Mouse (Mus musculus) mouse trophoblast stem cell (cell line): ENCODE measurements around the gene Slc39a7.
"Not testable (repeated sequence)": the region's sequence is repeated elsewhere in the genome, so short reads cannot be mapped to it uniquely, and the experiment has no call there.

ENCODE experiments used
- in situ Hi-C, 2 experiments: fragments of 300-500 bp; cut with MseI, MboI; formaldehyde crosslinking; loops; 2 replicates in 1 of 2; 3 replicates in 1 of 2; pipeline ENCODE4 v1.15.1; 2025

The Slc39a7 gene

GRCm38 (mm10) chr17:34000150-34000537 is 31.3 kb downstream of the Slc39a7 start, which contains the start of gene H2-K1:
Gene H2-K1 (minus strand): TSS chr17:34000347.
- in situ Hi-C loops, result no loop called here

GRCm38 (mm10) chr17:33999341-34000149 is 31.9 kb downstream of the Slc39a7 start:
- in situ Hi-C loops, result loop anchor here (5.0 kb wide), 1 partner anchor 1268 kb away; no protein-coding TSS in a partner anchor

GRCm38 (mm10) chr17:33998697-33999096 is 32.8 kb downstream of the Slc39a7 start:
- in situ Hi-C loops, result loop anchor here (5.0 kb wide), 1 partner anchor 1269 kb away; no protein-coding TSS in a partner anchor

- in situ Hi-C loops, result loop anchor here (5.0 kb wide), 1 partner anchor 1270 kb away; no protein-coding TSS in a partner anchor
Measured at GRCm38 (mm10) chr17:33997025-33997424, 34.5 kb downstream of the Slc39a7 start.

GRCm38 (mm10) chr17:33995651-33996050 is 35.8 kb downstream of the Slc39a7 start:
- in situ Hi-C loops, result loop anchor here (5.0 kb wide), 1 partner anchor 1272 kb away; no protein-coding TSS in a partner anchor

- in situ Hi-C loops, result loop anchor here (5.0 kb wide), 1 partner anchor 1272 kb away; no protein-coding TSS in a partner anchor
Measured at GRCm38 (mm10) chr17:33994959-33995358, 36.5 kb downstream of the Slc39a7 start.

GRCm38 (mm10) chr17:33991788-33992664 is 39.5 kb downstream of the Slc39a7 start:
- in situ Hi-C loops, result no loop called here

GRCm38 (mm10) chr17:33982136-33982535 is 49.3 kb downstream of the Slc39a7 start:
- in situ Hi-C loops, result not testable (repeated sequence)

- in situ Hi-C loops, result not testable (repeated sequence)
Measured at GRCm38 (mm10) chr17:33981192-33981909, 50.1 kb downstream of the Slc39a7 start.

- in situ Hi-C loops, result no loop called here
Measured at GRCm38 (mm10) chr17:33980181-33981035, 51.1 kb downstream of the Slc39a7 start.

GRCm38 (mm10) chr17:33979512-33980050 is 51.9 kb downstream of the Slc39a7 start:
- in situ Hi-C loops, result no loop called here

GRCm38 (mm10) chr17:33978631-33979031 is 52.9 kb downstream of the Slc39a7 start:
- in situ Hi-C loops, result no loop called here
